Mouse (Mus musculus) left cerebral cortex, adult 9 months (tissue): ENCODE measurements at regions not wholly inside any gene's neighbourhood (a gene's known extent, or its start where the extent isn't known, plus 50 kb on each side); places are given as distances from the start of the nearest gene placed in this dataset.
A peak's percentile ranks its signal among the peaks of the same experiment; 100 is the strongest.
"Not testable (repeated sequence)": the region's sequence is repeated elsewhere in the genome, so short reads cannot be mapped to it uniquely, and the experiment has no call there.

ENCODE experiments used
- DNase-seq, 2 experiments: peaks; one replicate each; pipeline ENCODE4 v3.0.0; 2022; ENCODE audit warnings: low spot score in 2 of 2

- DNase-seq, result no peak
Measured at GRCm38 (mm10) chr13:5527400-5527799, 333.9 kb upstream of the Klf6 start.

GRCm38 (mm10) chr13:5540321-5540720 lies 321.0 kb upstream of the Klf6 start:
- DNase-seq, result no peak

- no peak for DNase-seq
Measured at GRCm38 (mm10) chr13:5545521-5545920, 315.8 kb upstream of the Klf6 start.

GRCm38 (mm10) chr13:5546011-5546410 lies 315.3 kb upstream of the Klf6 start:
- no peak for DNase-seq

- DNase-seq, result no peak
Measured at GRCm38 (mm10) chr13:5546937-5547336, 314.3 kb upstream of the Klf6 start.

DNA sequence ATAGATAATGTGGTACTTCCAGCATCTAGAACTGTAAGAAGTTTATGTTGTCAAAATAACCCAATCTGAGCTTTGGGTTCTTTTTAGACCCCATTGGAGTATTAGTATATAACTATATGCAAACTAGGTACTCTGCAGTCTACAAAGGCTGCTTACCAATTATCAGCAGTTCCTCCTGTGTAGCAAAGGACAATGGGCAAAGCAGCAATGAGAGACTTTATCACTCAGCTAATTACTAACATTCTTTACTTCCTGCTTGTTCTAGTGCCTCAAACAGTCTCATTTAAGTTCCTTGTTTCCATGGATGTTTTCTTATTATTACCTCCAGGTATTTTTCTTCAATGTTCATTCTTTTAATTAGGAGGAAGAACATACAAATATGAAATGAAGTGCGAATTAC lies 312.5 kb upstream of the Klf6 start:
- no peak for DNase-seq

DNA sequence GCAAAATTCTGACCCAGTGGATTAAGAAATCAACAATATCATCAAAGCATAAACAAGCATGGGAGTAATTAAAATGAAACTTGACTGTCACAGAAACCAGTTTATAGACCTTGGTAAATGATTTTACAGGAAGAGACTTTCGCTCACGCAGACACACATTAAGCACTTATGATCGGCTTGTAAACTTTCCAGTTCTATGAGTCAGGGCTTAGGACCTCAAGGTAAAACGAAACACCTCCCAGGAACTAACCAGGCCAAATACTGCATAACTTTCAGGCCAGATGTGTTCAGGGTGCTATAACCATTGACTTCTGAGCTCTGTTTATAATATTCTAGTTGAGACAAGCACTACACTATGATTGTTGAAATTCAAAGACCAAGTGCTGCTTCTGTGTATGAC lies 312.1 kb upstream of the Klf6 start:
- DNase-seq, result no peak

GRCm38 (mm10) chr13:5549747-5550146 lies 311.5 kb upstream of the Klf6 start:
- no peak for DNase-seq

DNA sequence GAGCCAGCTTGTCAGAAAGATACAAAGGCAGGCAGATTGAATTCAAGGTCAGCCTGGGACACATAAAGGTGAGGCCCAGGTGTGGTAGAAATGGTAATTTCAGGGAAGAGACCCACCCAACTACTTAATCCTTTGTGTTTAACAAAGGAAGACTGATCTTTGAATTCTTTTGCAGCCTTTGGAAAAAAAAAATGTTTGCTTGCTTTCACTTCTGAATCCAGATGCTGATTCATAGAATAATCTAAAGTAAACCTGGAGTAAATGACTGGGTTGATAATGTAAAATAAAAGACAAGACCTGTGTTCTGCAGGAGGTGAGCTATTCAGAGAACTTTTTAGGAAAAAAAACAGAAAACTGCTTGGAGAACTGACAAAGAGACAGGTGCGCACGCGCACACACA lies 310.9 kb upstream of the Klf6 start:
- no peak for DNase-seq

GRCm38 (mm10) chr13:5551131-5551530 lies 310.2 kb upstream of the Klf6 start:
- DNase-seq, result no peak

GRCm38 (mm10) chr13:5553461-5553860 lies 307.8 kb upstream of the Klf6 start:
- DNase-seq, result no peak

GRCm38 (mm10) chr13:5558095-5558494 lies 303.2 kb upstream of the Klf6 start:
- DNase-seq, result no peak

GRCm38 (mm10) chr13:5566479-5566878 lies 294.8 kb upstream of the Klf6 start:
- DNase-seq, result no peak

GRCm38 (mm10) chr13:5566896-5567295 lies 294.4 kb upstream of the Klf6 start:
- DNase-seq, result no peak

DNA sequence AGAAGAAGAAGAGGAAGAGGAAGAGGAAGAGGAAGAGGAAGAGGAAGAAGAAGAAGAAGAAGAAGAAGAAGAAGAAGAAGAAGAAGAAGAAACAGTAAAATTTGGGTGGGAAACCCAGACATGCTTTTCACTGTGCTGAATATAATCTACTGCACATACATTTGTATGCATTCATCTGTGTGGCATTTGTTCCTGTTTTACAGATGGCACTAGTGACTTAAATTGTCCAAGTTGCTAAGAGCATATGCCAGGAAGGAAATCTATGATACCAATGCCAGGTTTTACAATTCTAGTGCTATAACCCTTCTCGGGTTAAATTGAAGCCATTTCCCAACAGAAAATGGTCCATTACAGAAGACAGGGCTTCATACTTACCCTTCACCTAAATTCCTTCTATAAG lies 291.7 kb upstream of the Klf6 start:
- DNase-seq, result peak in 1 of 2 experiments; percentile 8

- no peak for DNase-seq
Measured at GRCm38 (mm10) chr13:5570386-5570785, 290.9 kb upstream of the Klf6 start.

DNA sequence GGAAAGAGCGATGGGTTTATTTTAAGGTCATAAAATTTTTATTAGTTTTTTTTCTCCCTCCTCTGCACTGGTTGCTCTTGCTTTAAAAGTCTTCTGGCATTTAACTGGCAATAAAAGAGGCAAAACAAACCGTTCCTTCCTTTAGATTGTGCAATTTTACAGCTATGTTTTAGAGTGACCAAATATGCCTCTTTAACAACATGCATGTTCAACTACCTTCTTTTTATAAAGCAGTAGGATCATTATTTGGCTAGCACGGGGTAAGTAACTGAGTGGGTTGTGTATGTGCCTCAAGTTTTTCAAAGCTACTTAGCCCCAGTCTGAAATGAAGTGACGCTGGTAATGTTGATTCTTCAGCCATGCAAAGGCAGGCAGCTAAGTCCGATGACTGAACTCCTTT lies 284.7 kb upstream of the Klf6 start:
- no peak for DNase-seq

- DNase-seq, result not testable (repeated sequence)
Measured at GRCm38 (mm10) chr13:5583681-5584080, 277.6 kb upstream of the Klf6 start.

GRCm38 (mm10) chr13:5587196-5587595 lies 274.1 kb upstream of the Klf6 start:
- DNase-seq, result no peak

DNA sequence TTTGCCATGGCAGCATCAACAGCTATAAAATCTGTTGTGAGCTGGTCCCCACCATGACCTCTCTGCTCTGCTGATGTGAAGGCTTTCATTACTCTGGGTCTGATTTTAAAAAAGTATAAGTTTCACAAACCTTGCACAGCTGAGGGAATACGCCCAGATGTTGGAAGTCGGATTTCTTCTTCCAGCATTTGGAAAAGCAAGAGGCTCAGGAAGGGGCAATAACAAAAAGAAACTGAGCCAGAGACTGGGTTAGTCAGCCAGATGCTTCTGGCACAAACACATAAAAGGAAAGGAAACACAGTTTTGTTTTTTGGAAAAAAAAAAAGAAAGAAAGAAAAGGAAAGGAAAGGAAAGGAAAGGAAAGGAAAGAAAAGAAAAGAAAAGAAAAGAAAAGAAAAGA lies 270.0 kb upstream of the Klf6 start:
- DNase-seq, result no peak

DNA sequence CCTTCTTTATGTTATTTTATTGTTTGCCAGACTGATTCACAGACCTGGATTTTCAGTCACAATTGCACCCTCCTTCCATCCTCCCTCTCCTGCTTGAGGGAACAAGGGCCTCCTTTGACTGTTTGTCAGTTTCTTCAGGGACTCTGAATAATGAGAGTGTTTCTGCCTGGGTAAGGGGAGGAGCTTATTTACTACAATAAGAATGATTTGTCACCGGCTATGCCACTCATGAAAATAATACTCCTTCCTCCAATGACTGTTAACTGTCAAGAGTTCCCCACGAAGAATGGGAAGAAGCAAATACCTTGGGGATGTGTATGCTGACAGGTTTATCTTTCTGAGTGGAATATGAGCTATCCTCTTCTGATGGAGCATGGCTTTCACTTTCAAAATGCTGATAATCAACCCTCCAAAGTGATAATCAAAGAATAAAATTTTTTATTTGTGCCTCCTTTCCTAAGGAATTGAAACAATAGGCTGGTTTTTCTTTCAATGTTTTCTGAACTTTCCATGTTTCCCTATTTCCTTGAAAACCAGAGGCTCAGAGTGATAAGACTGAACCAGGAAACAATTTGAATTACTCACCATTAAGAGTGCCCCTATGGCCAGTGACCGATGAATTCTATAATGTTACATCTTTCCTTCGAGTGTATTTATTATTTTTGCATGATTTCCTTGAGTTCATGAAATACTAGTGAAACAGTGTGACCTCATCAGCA lies 269.3 kb upstream of the Klf6 start:
- no peak for DNase-seq

DNA sequence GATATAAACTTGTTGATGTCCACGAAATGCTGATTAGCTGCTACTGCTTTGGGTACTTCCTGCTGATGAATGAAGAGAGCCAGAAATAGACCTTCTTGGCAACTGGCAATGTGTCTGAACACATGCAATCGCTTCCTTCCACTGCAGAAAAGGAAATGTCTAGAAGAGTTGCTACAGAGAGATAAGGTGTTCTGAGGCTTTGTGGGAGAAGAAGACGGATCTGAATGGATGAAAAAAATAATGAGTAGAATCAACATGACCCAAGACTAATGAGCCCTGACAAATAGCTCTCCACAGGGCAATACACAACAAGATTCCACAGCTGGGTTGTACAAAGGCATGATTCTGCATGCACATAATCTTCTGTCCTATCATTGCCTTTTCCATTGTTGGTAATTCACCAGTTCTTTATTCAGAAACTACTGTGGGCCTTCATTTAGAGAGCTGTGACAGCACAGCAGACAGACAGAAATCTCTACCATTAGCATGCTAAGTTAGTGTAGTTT lies 268.7 kb upstream of the Klf6 start:
- DNase-seq, result no peak

DNA sequence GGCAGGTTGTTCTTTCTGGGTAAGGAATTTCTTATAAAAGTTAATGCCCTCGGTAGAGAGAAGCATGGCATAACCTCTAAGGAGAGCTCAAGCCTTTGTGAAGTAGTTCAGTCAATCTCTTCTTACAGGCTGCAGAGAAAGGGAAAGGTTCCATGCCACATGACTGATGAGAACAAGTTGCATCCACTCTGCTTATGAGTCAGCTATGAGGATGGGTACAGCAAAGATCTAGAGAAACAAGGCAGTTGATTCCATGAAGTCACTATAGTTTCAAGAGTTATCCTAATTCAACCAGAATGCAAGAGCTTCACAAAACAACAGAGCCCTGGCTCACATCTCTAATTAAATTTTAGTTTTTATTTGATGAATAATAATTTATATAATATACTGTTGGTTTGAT lies 259.6 kb upstream of the Klf6 start:
- DNase-seq, result no peak
